ENCODE assay signal across 1 mouse cellular context in the genomic region with DNA sequence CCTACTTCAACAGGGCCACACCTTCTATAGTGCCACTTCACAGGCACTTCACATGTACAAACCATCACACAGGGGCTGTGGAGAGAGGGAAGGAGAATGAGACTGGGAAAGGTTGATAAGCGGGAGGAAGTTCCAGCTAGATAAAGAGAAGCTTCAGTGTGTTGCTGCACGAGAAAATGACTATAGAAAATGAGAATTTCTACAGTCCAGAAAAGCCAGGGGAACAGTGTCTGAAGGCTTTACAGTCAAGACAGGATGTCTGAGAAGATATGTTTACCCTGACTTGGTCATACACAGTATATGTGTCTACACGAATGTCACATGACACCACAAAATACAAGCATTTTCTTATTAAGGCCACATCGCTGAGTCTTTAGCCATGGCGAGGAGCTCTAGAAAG.
TF ChIP-seq lines count a peak whose summit lies in the region.

No protein-coding gene starts in this region.

TF ChIP-seq in MEL, 35 proteins besides CTCF, POLR2A, EP300 and RAD21 (continued from another document):
- TF ChIP-seq JUND (IDR thresholded peaks at IDR 0.05; ENCODE audit: low read depth, low read length) = peak; percentile 84
- TF ChIP-seq NRF1 (IDR thresholded peaks at IDR 0.05; ENCODE audit: insufficient read depth, low read depth, low read length, poor library complexity, severe bottlenecking) = no peak
- no peak for TF ChIP-seq E2F4 (IDR thresholded peaks at IDR 0.05; ENCODE audit: borderline replicate concordance, low read depth, low read length)
- peak; percentile 64; the same call in 1 of the 2 replicates for TF ChIP-seq MXI1 (IDR thresholded peaks at IDR 0.05; ENCODE audit: low read depth, low read length)
- no peak for TF ChIP-seq ZC3H11A (IDR thresholded peaks at IDR 0.05; ENCODE audit: low read depth, low read length)
- TF ChIP-seq POLR2AphosphoS5 (IDR thresholded peaks at IDR 0.05; ENCODE audit: borderline replicate concordance, low read depth, low read length) = no peak
- TF ChIP-seq MEF2A (IDR thresholded peaks at IDR 0.05; ENCODE audit: extremely low read depth, insufficient replicate concordance, low read depth, low read length, poor library complexity, severe bottlenecking) = 0 out of 2 replicates have a peak, but pooled peaks have one; percentile 46
- 0 out of 2 replicates have a peak, but pooled peaks have one; percentile 18 for TF ChIP-seq ZMIZ1 (IDR thresholded peaks at IDR 0.05; ENCODE audit: low read depth, low read length)
- TF ChIP-seq USF2 (IDR thresholded peaks at IDR 0.05; ENCODE audit: borderline replicate concordance in 1 of 2, insufficient read depth in 1 of 2, low read depth in 1 of 2, low read length in 2 of 2) = peak in 1 of 2 experiments; percentile 6; a peak in 1 of 4 replicates
- TF ChIP-seq MAX (IDR thresholded peaks at IDR 0.05; ENCODE audit: low read length) = peak; percentile 83
- no peak for TF ChIP-seq ELF1 (IDR thresholded peaks at IDR 0.05; ENCODE audit: low read depth, low read length)
- TF ChIP-seq POLR2AphosphoS2 (IDR thresholded peaks at IDR 0.05; ENCODE audit: low read length) = no peak
- TF ChIP-seq GATA1 (IDR thresholded peaks at IDR 0.05; ENCODE audit: low read depth, low read length) = peak; percentile 98
- TF ChIP-seq UBTF (IDR thresholded peaks at IDR 0.05; ENCODE audit: borderline replicate concordance, insufficient read depth, low read depth, low read length) = no peak
- peak; percentile 90; the same call in 1 of the 2 replicates for TF ChIP-seq MAZ (IDR thresholded peaks at IDR 0.05; ENCODE audit: low read depth, low read length)
- peak; percentile 93; the same call in 1 of the 2 replicates for TF ChIP-seq MYC (IDR thresholded peaks at IDR 0.05; ENCODE audit: low read depth, low read length)
- TF ChIP-seq TBP (IDR thresholded peaks at IDR 0.05; ENCODE audit: low read depth, low read length) = peak; percentile 76
- peak; percentile 52; the same call in 1 of the 2 replicates for TF ChIP-seq ZNF384 (IDR thresholded peaks at IDR 0.05; ENCODE audit: low read depth, low read length)
- peak; percentile 73 for TF ChIP-seq HCFC1 (IDR thresholded peaks at IDR 0.05; ENCODE audit: low read depth, low read length)
- TF ChIP-seq CHD2 (IDR thresholded peaks at IDR 0.05; ENCODE audit: low read length) = no peak
- peak; percentile 84 for TF ChIP-seq SIN3A (IDR thresholded peaks at IDR 0.05; ENCODE audit: low read length)
- 0 out of 2 replicates have a peak, but pooled peaks have one; percentile 21 for TF ChIP-seq CHD1 (IDR thresholded peaks at IDR 0.05; ENCODE audit: low read depth, low read length)
- no peak; the same call in 1 of the 2 replicates for TF ChIP-seq NELFE (IDR thresholded peaks at IDR 0.05; ENCODE audit: low read depth, low read length)
- peak; percentile 59; the same call in 1 of the 2 replicates for TF ChIP-seq ZKSCAN1 (IDR thresholded peaks at IDR 0.05; ENCODE audit: low read depth, low read length)
- no peak for TF ChIP-seq GABPA (IDR thresholded peaks at IDR 0.05; ENCODE audit: low read depth, low read length)
- TF ChIP-seq RCOR1 (IDR thresholded peaks at IDR 0.05; ENCODE audit: low read depth, low read length) = peak; percentile 92
- peak; percentile 92 for TF ChIP-seq ETS1 (IDR thresholded peaks at IDR 0.05; ENCODE audit: low read depth, low read length)
- TF ChIP-seq TAL1 (IDR thresholded peaks at IDR 0.05; ENCODE audit: low read length) = peak; percentile 89
- peak; percentile 58; the same call in 1 of the 2 replicates for TF ChIP-seq MAFK (IDR thresholded peaks at IDR 0.05; ENCODE audit: borderline replicate concordance, low read depth, low read length)
- TF ChIP-seq KAT2A (conservative IDR thresholded peaks at IDR 0.05; ENCODE audit: low read depth, low read length) = 0 out of 2 replicates have a peak, but pooled peaks have one; percentile 31
- no peak for TF ChIP-seq SMC3 (IDR thresholded peaks at IDR 0.05; ENCODE audit: low read depth, low read length)
TF ChIP-seq in MEL: peak in this region for 24.
